Mouse (Mus musculus): ENCODE data around the gene Msh5. TPM values are rescaled to one million over a fixed set of nuclear protein-coding genes. Genes with fewer than 3 reads are reported as not detected.

Msh5 gene
- polyA plus RNA-seq (2015; fragmentation: Nextera tagmentation; extraction: Ambion mirVana): 1.6 and 3.3 TPM in 2 replicates

- peak; percentile 99 for ATAC-seq (replicated peaks)
- Histone ChIP-seq H3K27ac (peak within 1 kb of the TSS; percentile 53), H3K4me3 (peak within 1 kb of the TSS; percentile 64), H3K9me3 (no peaks in the 10 kb centered on the region), H3K27me3 (replicated peaks) (no peaks in the 10 kb centered on the region), H3K9ac (peak within 1 kb of the TSS; percentile 57), H3K36me3 (replicated peaks) (no peaks in the 10 kb centered on the region), H3K4me1 (peaks cover 26% of the 10 kb centered on the region), H3K4me2 (peak within 1 kb of the TSS; percentile 95)
- WGBS: 3% methylated on average over 33 of the region's 33 CpGs
These were observed at the start of gene Msh5 for GRCm38 (mm10) chr17:35046681-35047455. Gene Msh5, minus strand, starts transcription at chr17:35046745.

- Histone ChIP-seq H3K9ac (no peak overlapping the region), H3K27me3 (replicated peaks) (no peaks in the 10 kb centered on the region), H3K4me2 (no peak overlapping the region), H3K27ac (no peak overlapping the region), H3K9me3 (no peaks in the 10 kb centered on the region), H3K36me3 (replicated peaks) (peaks cover 21% of the 10 kb centered on the region), H3K4me1 (peaks cover 14% of the 10 kb centered on the region), H3K4me3 (no peak overlapping the region)
- no peak for ATAC-seq (replicated peaks)
- WGBS: 94% methylated on average over 15 of the region's 15 CpGs
These were observed 48.2 kb upstream of the Msh5 start for GRCm38 (mm10) chr17:35094475-35095365.

- Histone ChIP-seq H3K27ac (no peak overlapping the region), H3K27me3 (replicated peaks) (no peaks in the 10 kb centered on the region), H3K9ac (no peak overlapping the region), H3K4me3 (no peak overlapping the region), H3K4me1 (peaks cover 15% of the 10 kb centered on the region), H3K36me3 (replicated peaks) (peaks cover 16% of the 10 kb centered on the region), H3K4me2 (no peak overlapping the region), H3K9me3 (no peaks in the 10 kb centered on the region)
- ATAC-seq (replicated peaks): no peak
- 91% methylated on average over 14 of the region's 14 CpGs for WGBS
These were observed 46.1 kb upstream of the Msh5 start for GRCm38 (mm10) chr17:35092403-35093198.

- Histone ChIP-seq H3K9ac (peak overlapping the region; percentile 94), H3K27ac (peak overlapping the region; percentile 100; the same call in 1 of the 2 replicates), H3K4me2 (peak overlapping the region; percentile 67), H3K36me3 (replicated peaks) (peaks cover 4% of the 10 kb centered on the region), H3K9me3 (no peaks in the 10 kb centered on the region), H3K4me1 (peaks cover 15% of the 10 kb centered on the region), H3K27me3 (replicated peaks) (no peaks in the 10 kb centered on the region), H3K4me3 (peak overlapping the region; percentile 73)
- no peak for ATAC-seq (replicated peaks)
- 67% methylated on average over 8 of the region's 8 CpGs for WGBS
These were observed 43.8 kb upstream of the Msh5 start for GRCm38 (mm10) chr17:35090166-35090932.

- peak within 1 kb of the TSS; percentile 73 for H3K4me3 ChIP-seq
- peaks cover 15% of the 10 kb centered on the region for H3K4me1 ChIP-seq
- peak within 1 kb of the TSS; percentile 100 for H3K27ac ChIP-seq
- 3% methylated on average over 66 of the region's 67 CpGs for WGBS
- peak within 1 kb of the TSS; percentile 94 for H3K9ac ChIP-seq
- H3K27me3 ChIP-seq (replicated peaks): no peaks in the 10 kb centered on the region
- H3K9me3 ChIP-seq: no peaks in the 10 kb centered on the region
- ATAC-seq (replicated peaks): peak; percentile 99
- H3K36me3 ChIP-seq (replicated peaks): no peaks in the 10 kb centered on the region; the same call in 1 of the 2 replicates
- H3K4me2 ChIP-seq: peak within 1 kb of the TSS; percentile 67
These were observed 42.5 kb upstream of the Msh5 start, which contains the start of gene Abhd16a for GRCm38 (mm10) chr17:35088825-35089644. Gene Abhd16a, plus strand, starts transcription at chr17:35089263.

- Histone ChIP-seq H3K36me3 (replicated peaks) (no peaks in the 10 kb centered on the region; the same call in 1 of the 2 replicates), H3K4me2 (no peak overlapping the region), H3K4me3 (no peak overlapping the region), H3K27me3 (replicated peaks) (no peaks in the 10 kb centered on the region), H3K27ac (no peak overlapping the region), H3K4me1 (peaks cover 15% of the 10 kb centered on the region), H3K9ac (no peak overlapping the region), H3K9me3 (no peaks in the 10 kb centered on the region)
- 51% methylated on average over 2 of the region's 2 CpGs for WGBS
- ATAC-seq (replicated peaks): no peak
These were observed 41.6 kb upstream of the Msh5 start for GRCm38 (mm10) chr17:35088151-35088550.

- WGBS: 86% methylated on average over 7 of the region's 7 CpGs
- no peak within 1 kb of the TSS for H3K4me2 ChIP-seq
- H3K9me3 ChIP-seq: no peaks in the 10 kb centered on the region
- ATAC-seq (replicated peaks): no peak
- H3K27me3 ChIP-seq (replicated peaks): no peaks in the 10 kb centered on the region
- no peaks in the 10 kb centered on the region for H3K36me3 ChIP-seq (replicated peaks)
- no peak within 1 kb of the TSS for H3K27ac ChIP-seq
- no peak within 1 kb of the TSS for H3K4me3 ChIP-seq
- H3K4me1 ChIP-seq: peaks cover 7% of the 10 kb centered on the region
- no peak within 1 kb of the TSS for H3K9ac ChIP-seq
These were observed 38.8 kb upstream of the Msh5 start, which contains the start of gene Ly6g6f for GRCm38 (mm10) chr17:35085208-35085865. Gene Ly6g6f, minus strand, starts transcription at chr17:35085610.

- WGBS: 85% methylated on average over 3 of the region's 3 CpGs
- no peak overlapping the region for H3K4me2 ChIP-seq
- no peak overlapping the region for H3K4me3 ChIP-seq
- H3K4me1 ChIP-seq: no peaks in the 10 kb centered on the region
- H3K9me3 ChIP-seq: no peaks in the 10 kb centered on the region
- ATAC-seq (replicated peaks): no peak
- H3K27me3 ChIP-seq (replicated peaks): no peaks in the 10 kb centered on the region
- no peaks in the 10 kb centered on the region for H3K36me3 ChIP-seq (replicated peaks)
- no peak overlapping the region for H3K27ac ChIP-seq
- H3K9ac ChIP-seq: no peak overlapping the region
These were observed 37.5 kb upstream of the Msh5 start for GRCm38 (mm10) chr17:35083929-35084497.

GRCm38 (mm10) chr17:35082841-35083576 lies 36.5 kb upstream of the Msh5 start:
- H3K4me3 ChIP-seq: no peak overlapping the region
- no peaks in the 10 kb centered on the region for H3K9me3 ChIP-seq
- no peak overlapping the region for H3K27ac ChIP-seq
- H3K27me3 ChIP-seq (replicated peaks): no peaks in the 10 kb centered on the region
- H3K4me2 ChIP-seq: no peak overlapping the region
- H3K9ac ChIP-seq: no peak overlapping the region
- ATAC-seq (replicated peaks): no peak
- no peaks in the 10 kb centered on the region for H3K36me3 ChIP-seq (replicated peaks)
- WGBS: 83% methylated on average over 16 of the region's 16 CpGs
- peaks cover under 1% of the 10 kb centered on the region; the same call in 1 of the 2 replicates for H3K4me1 ChIP-seq
